Mouse (Mus musculus): ENCODE data around the gene Wdr45b. TPM values are rescaled to one million over a fixed set of nuclear protein-coding genes. Genes with fewer than 3 reads are reported as not detected.

Wdr45b gene
- polyA plus RNA-seq, 1 experiment from 2014 or later: 93.7 TPM

Small RNA genes lying within 50 kb of the gene (microRNA-seq; reads per million reads assigned to microRNA genes)
- not detected for gene Mir7236

Other genes with a start within 250 kb of the Wdr45b start
- not detected in 2 replicates for gene Tex19.2, start 235.8 kb downstream of the Wdr45b start, polyA plus RNA-seq (2014; fragmentation: Nextera tagmentation; extraction: Ambion mirVana)
- not detected in 2 replicates for gene Tex19.1, start 208.3 kb downstream of the Wdr45b start, polyA plus RNA-seq (2014; fragmentation: Nextera tagmentation; extraction: Ambion mirVana)
- 0.15 and 0.23 TPM in 2 replicates for gene Uts2r, start 194.2 kb downstream of the Wdr45b start, polyA plus RNA-seq (2014; fragmentation: Nextera tagmentation; extraction: Ambion mirVana)
- 28.2 and 37.0 TPM in 2 replicates for gene Hexdc, start 150.0 kb downstream of the Wdr45b start, polyA plus RNA-seq (2014; fragmentation: Nextera tagmentation; extraction: Ambion mirVana)
- gene Ogfod3, start 149.7 kb downstream of the Wdr45b start, polyA plus RNA-seq (2014; fragmentation: Nextera tagmentation; extraction: Ambion mirVana): 27.2 and 32.0 TPM in 2 replicates
- 36.3 and 39.5 TPM in 2 replicates for gene Cybc1, start 125.1 kb downstream of the Wdr45b start, polyA plus RNA-seq (2014; fragmentation: Nextera tagmentation; extraction: Ambion mirVana)
- gene Narf, start 117.2 kb downstream of the Wdr45b start, polyA plus RNA-seq (2014; fragmentation: Nextera tagmentation; extraction: Ambion mirVana): 93.2 and 96.5 TPM in 2 replicates
- 15.1 and 16.5 TPM in 2 replicates for gene Foxk2, start 94.5 kb downstream of the Wdr45b start, polyA plus RNA-seq (2014; fragmentation: Nextera tagmentation; extraction: Ambion mirVana)
- 13.4 and 16.7 TPM in 2 replicates for gene Rab40b, start 33.8 kb upstream of the Wdr45b start, polyA plus RNA-seq (2014; fragmentation: Nextera tagmentation; extraction: Ambion mirVana)
- 8.6 and 9.2 TPM in 2 replicates for gene Fn3krp, start 67.0 kb upstream of the Wdr45b start, polyA plus RNA-seq (2014; fragmentation: Nextera tagmentation; extraction: Ambion mirVana)
- gene Fn3k, start 80.5 kb upstream of the Wdr45b start, polyA plus RNA-seq (2014; fragmentation: Nextera tagmentation; extraction: Ambion mirVana): 6.4 and 8.1 TPM in 2 replicates
- 39.2 and 58.4 TPM in 2 replicates for gene Tbcd, start 97.5 kb upstream of the Wdr45b start, polyA plus RNA-seq (2014; fragmentation: Nextera tagmentation; extraction: Ambion mirVana)
- gene Zfp750, start 164.9 kb upstream of the Wdr45b start, polyA plus RNA-seq (2014; fragmentation: Nextera tagmentation; extraction: Ambion mirVana): 0.32 and 0.49 TPM in 2 replicates

Measured in neural tube, embryonic 14.5 days (tissue).